Mouse (Mus musculus): ENCODE data around the gene Armcx5. TPM values are rescaled to one million over a fixed set of nuclear protein-coding genes. Genes with fewer than 3 reads are reported as not detected.
A peak's percentile ranks its signal among the peaks of the same experiment; 100 is the strongest.

Gene Armcx5
- polyA plus RNA-seq (2014; fragmentation: Nextera tagmentation; extraction: Ambion mirVana): 9.1 and 9.8 TPM in 2 replicates

DNA sequence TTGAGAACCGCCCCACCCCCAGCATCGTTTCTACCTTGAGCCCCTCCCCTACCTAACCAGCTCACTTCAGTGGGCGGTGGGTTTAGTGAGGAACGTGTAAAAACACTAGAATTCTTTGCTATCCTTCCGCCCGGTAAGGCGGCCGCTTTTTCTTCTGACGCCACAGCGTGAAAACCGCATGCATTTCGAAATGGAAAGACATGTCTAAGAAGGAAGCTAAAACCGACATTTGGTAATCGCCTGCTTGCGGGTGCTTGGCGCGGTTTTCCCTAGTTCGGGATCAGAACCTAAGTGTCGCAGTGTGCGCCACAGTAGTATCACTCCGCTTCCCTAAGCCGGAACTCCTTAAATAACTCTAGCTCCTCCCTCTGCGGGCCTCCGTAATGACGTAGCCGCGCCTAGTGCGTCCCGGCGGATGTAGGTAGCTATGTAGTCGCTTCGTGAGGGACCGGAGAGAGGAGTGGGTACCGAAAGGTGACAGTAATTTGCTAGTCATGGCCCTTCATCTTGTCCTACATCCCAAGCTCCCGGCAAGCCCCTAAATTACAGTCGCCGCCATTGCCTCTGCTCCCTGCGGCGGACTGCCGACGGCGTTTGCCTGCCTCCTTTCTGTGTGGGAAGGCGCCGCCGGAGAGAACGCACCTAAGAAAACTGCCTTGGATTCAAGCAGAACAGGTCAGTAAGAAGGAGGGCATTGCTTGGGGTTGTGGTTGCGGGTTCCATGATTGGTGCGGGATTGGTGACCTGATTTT lies at the start of gene Armcx5, which contains the start of gene Gprasp1:
Gene Armcx5, plus strand, starts transcription at position 430 of the 752 bp plus-strand sequence.
Gene Gprasp1, plus strand, starts transcription at position 430 of the 752 bp plus-strand sequence.
- WGBS: 17% methylated on average over 48 of the region's 48 CpGs
- Histone ChIP-seq H3K27me3 (ENCODE audit: control insufficient read depth, insufficient read depth, low read length) (no peaks in the 10 kb centered on the region), H3K9me3 (ENCODE audit: control insufficient read depth, low read length) (no peaks in the 10 kb centered on the region), H3K36me3 (ENCODE audit: control insufficient read depth, insufficient read depth, low read length) (no peaks in the 10 kb centered on the region), H3K4me2 (replicated peaks; ENCODE audit: low read depth, low read length) (peak within 1 kb of the TSS; percentile 45), H3K4me1 (replicated peaks; ENCODE audit: control insufficient read depth, insufficient read depth, low read length) (no peaks in the 10 kb centered on the region), H3K4me3 (ENCODE audit: low read depth, low read length) (peak within 1 kb of the TSS; percentile 58), H3K9ac (ENCODE audit: low read depth, low read length) (peak within 1 kb of the TSS; percentile 61), H3K27ac (ENCODE audit: low read depth, low read length) (peak within 1 kb of the TSS; percentile 72)
- peak; percentile 85 for DNase-seq (ENCODE audit: low spot score)
- ATAC-seq (ENCODE audit: low FRiP score): peak; percentile 98

GRCm38 (mm10) chrX:135693633-135694032 lies 48.9 kb upstream of the Armcx5 start, which contains the start of gene Tcp11x2:
TSS of gene Tcp11x2 (minus strand) at chrX:135693790.
- Histone ChIP-seq H3K4me1 (replicated peaks; ENCODE audit: control insufficient read depth, insufficient read depth, low read length) (no peaks in the 10 kb centered on the region), H3K36me3 (ENCODE audit: control insufficient read depth, insufficient read depth, low read length) (no peaks in the 10 kb centered on the region), H3K4me3 (ENCODE audit: low read depth, low read length) (no peak within 1 kb of the TSS), H3K27ac (ENCODE audit: low read depth, low read length) (no peak within 1 kb of the TSS), H3K9me3 (ENCODE audit: control insufficient read depth, low read length) (no peaks in the 10 kb centered on the region), H3K27me3 (ENCODE audit: control insufficient read depth, insufficient read depth, low read length) (no peaks in the 10 kb centered on the region), H3K9ac (ENCODE audit: low read depth, low read length) (no peak within 1 kb of the TSS), H3K4me2 (replicated peaks; ENCODE audit: low read depth, low read length) (no peak within 1 kb of the TSS)
- 85% methylated on average over 1 of the region's 1 CpGs for WGBS
- no peak for DNase-seq (ENCODE audit: low spot score)
- no peak for ATAC-seq (ENCODE audit: low FRiP score)

DNA sequence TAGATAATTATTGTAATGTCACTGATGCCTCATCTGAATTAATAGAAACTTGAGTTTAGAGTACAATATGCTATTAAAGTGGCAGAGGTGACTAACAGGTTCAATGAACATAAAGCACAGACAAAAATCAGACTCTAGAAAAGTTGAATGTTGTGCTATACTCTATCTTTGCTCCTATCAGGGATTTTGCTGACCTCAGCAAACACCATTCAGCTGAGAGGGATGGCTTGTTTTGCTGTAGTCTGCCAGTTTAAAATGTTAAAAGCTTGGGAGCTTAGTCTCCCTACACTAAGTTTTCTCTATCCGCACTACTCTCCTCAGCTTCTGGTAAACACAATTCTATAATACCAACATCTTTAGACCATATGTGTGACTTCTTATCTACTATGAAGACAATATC lies 39.4 kb upstream of the Armcx5 start:
- ATAC-seq (ENCODE audit: low FRiP score) (no peak), DNase-seq (ENCODE audit: low spot score) (no peak)
- Histone ChIP-seq H3K9ac (ENCODE audit: low read depth, low read length) (no peak overlapping the region), H3K4me3 (ENCODE audit: low read depth, low read length) (no peak overlapping the region), H3K9me3 (ENCODE audit: control insufficient read depth, low read length) (no peaks in the 10 kb centered on the region), H3K4me2 (replicated peaks; ENCODE audit: low read depth, low read length) (no peak overlapping the region), H3K27ac (ENCODE audit: low read depth, low read length) (no peak overlapping the region), H3K27me3 (ENCODE audit: control insufficient read depth, insufficient read depth, low read length) (no peaks in the 10 kb centered on the region; the same call in 1 of the 2 replicates), H3K36me3 (ENCODE audit: control insufficient read depth, insufficient read depth, low read length) (no peaks in the 10 kb centered on the region), H3K4me1 (replicated peaks; ENCODE audit: control insufficient read depth, insufficient read depth, low read length) (no peaks in the 10 kb centered on the region)
- 88% methylated on average over 1 of the region's 1 CpGs for WGBS

- Histone ChIP-seq H3K4me3 (ENCODE audit: low read depth, low read length) (no peak overlapping the region), H3K36me3 (ENCODE audit: control insufficient read depth, insufficient read depth, low read length) (no peaks in the 10 kb centered on the region), H3K4me2 (replicated peaks; ENCODE audit: low read depth, low read length) (no peak overlapping the region), H3K27ac (ENCODE audit: low read depth, low read length) (no peak overlapping the region), H3K4me1 (replicated peaks; ENCODE audit: control insufficient read depth, insufficient read depth, low read length) (no peaks in the 10 kb centered on the region), H3K9me3 (ENCODE audit: control insufficient read depth, low read length) (no peaks in the 10 kb centered on the region), H3K9ac (ENCODE audit: low read depth, low read length) (no peak overlapping the region), H3K27me3 (ENCODE audit: control insufficient read depth, insufficient read depth, low read length) (no peaks in the 10 kb centered on the region; the same call in 1 of the 2 replicates)
- WGBS: 52% methylated on average over 2 of the region's 2 CpGs
- ATAC-seq (ENCODE audit: low FRiP score) (no peak), DNase-seq (ENCODE audit: low spot score) (no peak)
These were observed 38.2 kb upstream of the Armcx5 start for GRCm38 (mm10) chrX:135704349-135704748.

GRCm38 (mm10) chrX:135712845-135713244 lies 29.7 kb upstream of the Armcx5 start:
- ATAC-seq (ENCODE audit: low FRiP score) (no peak), DNase-seq (ENCODE audit: low spot score) (no peak)
- WGBS: 88% methylated on average over 2 of the region's 2 CpGs
- H3K4me3 ChIP-seq (ENCODE audit: low read depth, low read length): no peak overlapping the region
- no peak overlapping the region for H3K9ac ChIP-seq (ENCODE audit: low read depth, low read length)
- H3K9me3 ChIP-seq (ENCODE audit: control insufficient read depth, low read length): no peaks in the 10 kb centered on the region
- no peaks in the 10 kb centered on the region for H3K27me3 ChIP-seq (ENCODE audit: control insufficient read depth, insufficient read depth, low read length)
- H3K27ac ChIP-seq (ENCODE audit: low read depth, low read length): no peak overlapping the region
- H3K36me3 ChIP-seq (ENCODE audit: control insufficient read depth, insufficient read depth, low read length): no peaks in the 10 kb centered on the region
- no peaks in the 10 kb centered on the region for H3K4me1 ChIP-seq (replicated peaks; ENCODE audit: control insufficient read depth, insufficient read depth, low read length)
- no peak overlapping the region for H3K4me2 ChIP-seq (replicated peaks; ENCODE audit: low read depth, low read length)

DNA sequence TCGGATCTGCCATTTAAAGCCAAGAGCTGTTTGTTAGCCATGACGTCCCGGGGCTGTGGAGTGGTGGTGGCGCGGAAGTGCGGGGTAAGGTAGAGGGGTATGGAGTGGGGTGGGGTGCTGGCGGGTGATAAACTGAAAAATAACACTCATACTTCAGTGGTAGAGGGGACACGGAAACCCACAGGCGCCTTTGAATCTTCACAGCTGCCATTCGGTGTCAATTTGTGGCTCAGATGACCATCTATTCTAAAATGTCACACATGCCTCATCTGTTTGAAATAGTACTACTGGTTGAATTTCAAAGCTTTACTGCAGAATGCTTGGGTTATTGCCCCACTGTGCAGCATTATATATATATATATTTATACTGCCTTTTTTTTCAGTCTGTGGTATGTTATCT lies 17.4 kb upstream of the Armcx5 start, which contains the start of gene Tmsb15a:
Gene Tmsb15a, minus strand, starts transcription at position 101 of the 400 bp plus-strand sequence.
- 79% methylated on average over 10 of the region's 10 CpGs for WGBS
- H3K36me3 ChIP-seq (ENCODE audit: control insufficient read depth, insufficient read depth, low read length): no peaks in the 10 kb centered on the region

DNA sequence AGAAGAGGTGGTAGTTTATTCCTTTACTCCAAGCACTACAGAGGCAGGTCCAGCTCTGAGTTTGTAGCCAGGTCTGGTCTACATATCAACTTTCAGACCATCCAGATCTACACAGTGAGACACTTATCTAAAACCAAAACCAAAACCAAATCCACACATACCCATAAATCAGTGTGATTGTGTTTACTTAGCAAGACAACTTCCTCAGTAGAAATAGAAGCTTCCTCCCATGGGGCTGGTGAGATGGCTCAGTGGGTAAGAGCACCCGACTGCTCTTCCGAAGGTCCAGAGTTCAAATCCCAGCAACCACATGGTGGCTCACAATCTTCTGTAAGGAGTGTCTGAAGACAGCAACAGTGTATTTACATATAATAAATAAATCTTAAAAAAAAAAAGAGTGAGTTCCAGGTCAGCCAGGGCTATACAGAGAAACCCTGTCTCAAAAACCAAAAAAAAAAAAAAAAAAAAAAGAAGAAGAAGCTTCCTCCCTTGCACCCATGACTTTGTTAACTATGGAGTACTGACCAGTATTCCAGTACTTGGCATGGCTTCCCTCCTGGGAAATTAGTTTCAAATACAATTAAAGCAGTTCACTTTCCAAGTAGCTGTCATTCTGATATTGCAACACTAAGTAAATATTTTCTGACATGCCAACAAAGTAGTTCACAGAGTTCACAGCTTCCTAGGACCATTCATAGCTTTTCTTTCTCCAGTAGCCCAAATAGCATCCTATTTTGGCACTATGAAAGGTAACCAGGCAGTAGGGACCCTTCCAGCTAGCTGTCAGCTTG lies 3.6 kb upstream of the Armcx5 start:
- no peak overlapping the region for H3K9ac ChIP-seq (ENCODE audit: low read depth, low read length)
- 96% methylated on average over 2 of the region's 2 CpGs for WGBS
- DNase-seq (ENCODE audit: low spot score) (no peak), ATAC-seq (ENCODE audit: low FRiP score) (no peak)
- H3K36me3 ChIP-seq (ENCODE audit: control insufficient read depth, insufficient read depth, low read length): no peaks in the 10 kb centered on the region
- H3K4me1 ChIP-seq (replicated peaks; ENCODE audit: control insufficient read depth, insufficient read depth, low read length): no peaks in the 10 kb centered on the region
- H3K27me3 ChIP-seq (ENCODE audit: control insufficient read depth, insufficient read depth, low read length): no peaks in the 10 kb centered on the region
- H3K9me3 ChIP-seq (ENCODE audit: control insufficient read depth, low read length): no peaks in the 10 kb centered on the region
- no peak overlapping the region for H3K27ac ChIP-seq (ENCODE audit: low read depth, low read length)
- H3K4me3 ChIP-seq (ENCODE audit: low read depth, low read length): no peak overlapping the region
- no peak overlapping the region for H3K4me2 ChIP-seq (replicated peaks; ENCODE audit: low read depth, low read length)

More for the DNA sequence above, 17.4 kb upstream of the Armcx5 start, which contains the start of gene Tmsb15a:
- Histone ChIP-seq H3K27me3 (ENCODE audit: control insufficient read depth, insufficient read depth, low read length) (no peaks in the 10 kb centered on the region), H3K4me3 (ENCODE audit: low read depth, low read length) (no peak within 1 kb of the TSS), H3K4me2 (replicated peaks; ENCODE audit: low read depth, low read length) (no peak within 1 kb of the TSS), H3K9me3 (ENCODE audit: control insufficient read depth, low read length) (no peaks in the 10 kb centered on the region), H3K9ac (ENCODE audit: low read depth, low read length) (no peak within 1 kb of the TSS), H3K4me1 (replicated peaks; ENCODE audit: control insufficient read depth, insufficient read depth, low read length) (no peaks in the 10 kb centered on the region), H3K27ac (ENCODE audit: low read depth, low read length) (no peak within 1 kb of the TSS)
- ATAC-seq (ENCODE audit: low FRiP score) (no peak), DNase-seq (ENCODE audit: low spot score) (no peak)

- Histone ChIP-seq H3K4me3 (ENCODE audit: low read depth, low read length) (peak overlapping the region; percentile 58), H3K27ac (ENCODE audit: low read depth, low read length) (no peak overlapping the region), H3K27me3 (ENCODE audit: control insufficient read depth, insufficient read depth, low read length) (no peaks in the 10 kb centered on the region), H3K4me2 (replicated peaks; ENCODE audit: low read depth, low read length) (peak overlapping the region; percentile 45), H3K9me3 (ENCODE audit: control insufficient read depth, low read length) (no peaks in the 10 kb centered on the region), H3K36me3 (ENCODE audit: control insufficient read depth, insufficient read depth, low read length) (no peaks in the 10 kb centered on the region), H3K4me1 (replicated peaks; ENCODE audit: control insufficient read depth, insufficient read depth, low read length) (no peaks in the 10 kb centered on the region), H3K9ac (ENCODE audit: low read depth, low read length) (peak overlapping the region; percentile 61)
- ATAC-seq (ENCODE audit: low FRiP score): no peak; the same call in 1 of the 2 replicates
- 26% methylated on average over 7 of the region's 7 CpGs for WGBS
- no peak for DNase-seq (ENCODE audit: low spot score)
These were observed 473 bp downstream of the Armcx5 start for GRCm38 (mm10) chrX:135743056-135743355.

All from hindbrain, embryonic 11.5 days (tissue).